Mouse (Mus musculus) MEL (cell line): ENCODE data around the gene Adamts10. TPM values are rescaled to one million over a fixed set of nuclear protein-coding genes. Genes with fewer than 3 reads are reported as not detected.

Experiments
- DNase-seq: peaks from one replicate; pipeline ENCODE4 v3.0.0; 2011; ENCODE audit warnings: low read depth, low spot score
- H3K27ac ChIP-seq: 2 replicates; pipeline ENCODE4 v1.5.1; 2012; ENCODE audit warnings: low read depth, mild to moderate bottlenecking, control low read depth, low read length, moderate library complexity; ENCODE audit not compliant: control insufficient read depth
- H3K27me3 ChIP-seq, 2 experiments: fragments of 150-350 bp in 1 of 2; sonication (generic) in 1 of 2; 2 replicates each; pipeline ENCODE4 v1.6.1; 2012; ENCODE audit warnings: low read length in 2 of 2, mild to moderate bottlenecking in 2 of 2, improper control_type of control experiment in 1 of 2, moderate library complexity in 1 of 2; ENCODE audit not compliant: insufficient read depth in 2 of 2, control insufficient read depth in 1 of 2
- H3K36me3 ChIP-seq, 2 experiments: 2 replicates each; pipeline ENCODE4 v1.6.1; 2012 to 2014; ENCODE audit warnings: low read length in 2 of 2, improper control_type of control experiment in 1 of 2, inconsistent platforms in 1 of 2, mild to moderate bottlenecking in 1 of 2; ENCODE audit not compliant: insufficient read depth in 2 of 2, control insufficient read depth in 1 of 2
- H3K4me1 ChIP-seq, 2 experiments: fragments of 150-350 bp in 1 of 2; sonication (generic) in 1 of 2; 2 replicates each; pipeline ENCODE4 v1.6.1; 2012; ENCODE audit warnings: low read length in 2 of 2, improper control_type of control experiment in 1 of 2, mild to moderate bottlenecking in 1 of 2; ENCODE audit not compliant: insufficient read depth in 2 of 2, control insufficient read depth in 1 of 2
- H3K4me3 ChIP-seq, 2 experiments: fragments of 150-350 bp in 1 of 2; sonication (generic) in 1 of 2; 2 replicates each; pipeline ENCODE4 v1.5.1; 2012; ENCODE audit warnings: low read depth in 2 of 2, low read length in 2 of 2, mild to moderate bottlenecking in 2 of 2, moderate library complexity in 2 of 2, control low read depth in 1 of 2, improper control_type of control experiment in 1 of 2; ENCODE audit not compliant: control insufficient read depth in 1 of 2, insufficient read depth in 1 of 2
- H3K79me2 ChIP-seq: 2 replicates; pipeline ENCODE4 v1.6.1; 2012; ENCODE audit warnings: mild to moderate bottlenecking, low read length, moderate library complexity; ENCODE audit not compliant: control insufficient read depth, poor library complexity, insufficient read depth
- H3K9ac ChIP-seq: 2 replicates; pipeline ENCODE4 v1.6.1; 2012; ENCODE audit warnings: low read depth, mild to moderate bottlenecking, control low read depth, low read length, moderate library complexity; ENCODE audit not compliant: control insufficient read depth, poor library complexity, severe bottlenecking
- H3K9me3 ChIP-seq: fragments of 150-350 bp; sonication (generic); replicated peaks from 2 replicates; pipeline ENCODE4 v1.6.1; 2012; ENCODE audit warnings: mild to moderate bottlenecking, low read length, improper control_type of control experiment, moderate library complexity; ENCODE audit not compliant: insufficient read depth
- BHLHE40 ChIP-seq: IDR thresholded peaks from 2 replicates; pipeline ENCODE4 v1.6.1; 2012; ENCODE audit warnings: low read depth, mild to moderate bottlenecking, inconsistent platforms, low read length, improper control_type of control experiment, borderline replicate concordance
- CHD1 ChIP-seq: IDR thresholded peaks from 2 replicates; pipeline ENCODE4 v1.6.1; 2012; ENCODE audit warnings: low read depth, mild to moderate bottlenecking, inconsistent platforms, low read length, improper control_type of control experiment
- ELF1 ChIP-seq: IDR thresholded peaks from 2 replicates; pipeline ENCODE4 v1.6.1; 2014; ENCODE audit warnings: low read depth, mild to moderate bottlenecking, inconsistent platforms, low read length, improper control_type of control experiment, moderate library complexity
- EP300 ChIP-seq, 2 experiments: IDR thresholded peaks; 2 replicates each; pipeline ENCODE4 v1.6.1; 2011; ENCODE audit warnings: improper control_type of control experiment in 2 of 2, low read length in 2 of 2, low read depth in 1 of 2, mild to moderate bottlenecking in 1 of 2
- GABPA ChIP-seq: IDR thresholded peaks from 2 replicates; pipeline ENCODE4 v1.6.1; 2012; ENCODE audit warnings: low read depth, mild to moderate bottlenecking, inconsistent platforms, low read length, improper control_type of control experiment, moderate library complexity
- JUND ChIP-seq: IDR thresholded peaks from 2 replicates; pipeline ENCODE4 v1.6.1; 2011; ENCODE audit warnings: low read depth, mild to moderate bottlenecking, improper control_type of control experiment, low read length
- MAFK ChIP-seq: IDR thresholded peaks from 2 replicates; pipeline ENCODE4 v1.6.1; 2011; ENCODE audit warnings: low read depth, mild to moderate bottlenecking, low read length, improper control_type of control experiment, borderline replicate concordance
- MXI1 ChIP-seq: IDR thresholded peaks from 2 replicates; pipeline ENCODE4 v1.6.1; 2011; ENCODE audit warnings: mild to moderate bottlenecking, low read depth, low read length, improper control_type of control experiment
- MYB ChIP-seq: IDR thresholded peaks from 2 replicates; pipeline ENCODE4 v1.6.1; 2011; ENCODE audit warnings: mild to moderate bottlenecking, low read depth, low read length, improper control_type of control experiment
- MYC ChIP-seq: IDR thresholded peaks from 2 replicates; pipeline ENCODE4 v1.6.1; 2011; ENCODE audit warnings: low read depth, mild to moderate bottlenecking, low read length, improper control_type of control experiment, moderate library complexity
- NELFE ChIP-seq: IDR thresholded peaks from 2 replicates; pipeline ENCODE4 v1.6.1; 2011; ENCODE audit warnings: low read depth, low read length, improper control_type of control experiment
- NRF1 ChIP-seq: IDR thresholded peaks from 2 replicates; pipeline ENCODE4 v1.6.1; 2014; ENCODE audit warnings: low read depth, mild to moderate bottlenecking, inconsistent platforms, low read length, improper control_type of control experiment, moderate library complexity; ENCODE audit not compliant: poor library complexity, insufficient read depth, severe bottlenecking
- POLR2A ChIP-seq, 2 experiments: IDR thresholded peaks; 2 replicates each; pipeline ENCODE4 v1.6.1; 2011 to 2012; ENCODE audit warnings: low read length in 2 of 2, mild to moderate bottlenecking in 2 of 2, control low read depth in 1 of 2, improper control_type of control experiment in 1 of 2, low read depth in 1 of 2, moderate library complexity in 1 of 2; ENCODE audit not compliant: control insufficient read depth in 1 of 2, insufficient read depth in 1 of 2, poor library complexity in 1 of 2
- POLR2AphosphoS5 ChIP-seq: IDR thresholded peaks from 2 replicates; pipeline ENCODE4 v1.6.1; 2012; ENCODE audit warnings: low read depth, borderline replicate concordance, mild to moderate bottlenecking, inconsistent platforms, low read length, moderate library complexity, mixed read lengths
- SIN3A ChIP-seq: IDR thresholded peaks from 2 replicates; pipeline ENCODE4 v1.6.1; 2012; ENCODE audit warnings: low read length, improper control_type of control experiment, inconsistent platforms
- SMC3 ChIP-seq: IDR thresholded peaks from 2 replicates; pipeline ENCODE4 v1.6.1; 2011; ENCODE audit warnings: low read depth, low read length, improper control_type of control experiment
- UBTF ChIP-seq: IDR thresholded peaks from 2 replicates; pipeline ENCODE4 v1.6.1; 2012; ENCODE audit warnings: low read depth, mild to moderate bottlenecking, inconsistent platforms, low read length, improper control_type of control experiment, moderate library complexity, borderline replicate concordance; ENCODE audit not compliant: insufficient read depth
- USF1 ChIP-seq: IDR thresholded peaks from 2 replicates; pipeline ENCODE4 v1.6.1; 2014; ENCODE audit warnings: low read depth, mild to moderate bottlenecking, inconsistent platforms, low read length, improper control_type of control experiment, moderate library complexity
- ZC3H11A ChIP-seq: IDR thresholded peaks from 2 replicates; pipeline ENCODE4 v1.6.1; 2012; ENCODE audit warnings: low read depth, mild to moderate bottlenecking, inconsistent platforms, low read length, improper control_type of control experiment
- ZKSCAN1 ChIP-seq: IDR thresholded peaks from 2 replicates; pipeline ENCODE4 v1.6.1; 2012; ENCODE audit warnings: low read depth, mild to moderate bottlenecking, inconsistent platforms, low read length, improper control_type of control experiment, moderate library complexity
- polyA plus RNA-seq, 2 experiments: library from polyadenylated mRNA; stranded (reverse) in 1 of 2; unstranded in 1 of 2; fragments of >175 nt in 1 of 2; fragments of >200 nt in 1 of 2; gene quantifications; 2 replicates each; pipeline versions ENCODE4 v1.2.1 to v1.2.4; 2012; ENCODE audit warnings: low replicate concordance in 2 of 2, low read depth in 1 of 2; ENCODE audit not compliant: insufficient read length in 2 of 2, insufficient read depth in 1 of 2, missing spikeins in 1 of 2
- total RNA-seq: library from RNA; depleted of rRNA; stranded (reverse); fragments of 300-350 nt; gene quantifications from 2 replicates; pipeline ENCODE4 v1.2.3, GENCODE M21; 2012

Gene Adamts10
- total and polyA plus RNA-seq, 3 experiments, result 11.3 to 21.0 TPM; not detected in 1

- TF ChIP-seq SIN3A, result no peak
- no peak for TF ChIP-seq NELFE
- no peak for TF ChIP-seq MYB
- TF ChIP-seq EP300 (IDR thresholded peaks at IDR 0.05; ENCODE audit: low read depth in 1 of 2, low read length in 2 of 2), result no peak
- TF ChIP-seq GABPA, result no peak
- no peak for TF ChIP-seq ZKSCAN1
- no peak for TF ChIP-seq MXI1
- TF ChIP-seq NRF1, result no peak
- TF ChIP-seq CHD1, result no peak
- TF ChIP-seq BHLHE40, result no peak
- no peak for TF ChIP-seq USF1
- no peak for TF ChIP-seq UBTF
- TF ChIP-seq MYC, result no peak
- no peak for TF ChIP-seq JUND
- TF ChIP-seq POLR2AphosphoS5, result no peak
- no peak for TF ChIP-seq SMC3
- no peak for TF ChIP-seq ZC3H11A
- TF ChIP-seq MAFK, result no peak
- TF ChIP-seq ELF1, result no peak
- TF ChIP-seq POLR2A (IDR thresholded peaks at IDR 0.05; ENCODE audit: control insufficient read depth in 1 of 2, insufficient read depth in 1 of 2, low read depth in 1 of 2, low read length in 2 of 2, poor library complexity in 1 of 2), result no peak
- Histone ChIP-seq H3K4me3 (no peak overlapping the region), H3K9me3 (no peaks in the 10 kb centered on the region), H3K9ac (no peak overlapping the region), H3K4me1 (no peaks in the 10 kb centered on the region), H3K79me2 (no peaks in the 10 kb centered on the region), H3K27ac (no peak overlapping the region), H3K27me3 (peaks cover 4 to 7% of the 10 kb centered on the region in 2 experiments; a peak in 3 of 4 replicates), H3K36me3 (no peaks in the 10 kb centered on the region)
- no peak for DNase-seq
Observed at GRCm38 (mm10) chr17:33510172-33510571, 13.8 kb upstream of the Adamts10 start.
